Mouse (Mus musculus) G1E-ER4 (cell line): Measurements from ENCODE around the gene Lypd6b. TPM values are rescaled to one million over a fixed set of nuclear protein-coding genes. Genes with fewer than 3 reads are reported as not detected.

Source experiments
- GATA1 ChIP-seq: IDR thresholded peaks from one replicate; pipeline ENCODE4 v1.8.0; 2012; ENCODE audit warnings: low read length, inconsistent platforms
- polyA plus RNA-seq: library from polyadenylated mRNA; stranded (reverse); fragments of >175 nt; gene quantifications from 2 replicates; pipeline ENCODE4 v1.2.3, GENCODE M21; 2012

The Lypd6b gene
- polyA plus RNA-seq, 1 experiment: not detected

- no peak for TF ChIP-seq GATA1
Measured at GRCm38 (mm10) chr2:49753062-49753461, 34.4 kb upstream of the Lypd6b start.

DNA sequence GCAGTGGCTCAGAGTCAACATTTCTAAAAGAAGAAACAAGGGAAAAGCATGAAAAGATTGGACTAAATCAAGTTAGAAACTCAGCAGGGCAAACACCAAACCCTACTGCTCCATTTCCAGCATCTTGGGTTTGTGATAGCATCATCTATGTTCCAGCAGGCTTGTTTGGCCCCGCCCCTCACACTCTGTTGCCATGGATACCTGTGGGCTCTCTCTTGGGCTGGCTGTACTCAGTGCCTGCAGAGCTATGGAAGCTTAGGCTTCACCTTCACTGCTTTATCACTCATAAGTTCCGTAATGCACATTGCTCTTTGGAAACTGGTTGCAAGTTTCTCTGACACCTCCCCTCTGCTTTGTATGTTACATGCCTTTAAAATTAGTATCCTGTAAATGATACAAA is 32.4 kb upstream of the Lypd6b start:
- no peak for TF ChIP-seq GATA1

DNA sequence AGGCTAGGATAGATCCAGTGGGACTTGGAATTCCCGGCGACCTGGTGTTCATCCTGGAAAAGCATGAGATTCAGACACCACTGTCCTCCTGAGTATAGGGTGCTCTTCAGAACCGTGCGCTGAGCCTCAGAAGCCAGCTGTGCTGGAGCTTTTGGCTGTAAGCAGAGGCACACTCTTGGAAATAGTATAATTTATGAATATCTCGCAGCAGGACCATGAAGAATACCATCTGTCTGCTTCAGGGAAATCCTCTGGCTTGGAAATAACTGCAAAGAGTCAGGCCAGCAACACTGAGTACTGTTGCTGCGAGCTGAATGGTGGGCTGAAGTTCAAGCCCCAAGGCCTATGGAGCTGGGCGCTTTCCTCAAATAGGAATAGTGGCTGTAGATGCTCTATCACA is 29.9 kb upstream of the Lypd6b start:
- TF ChIP-seq GATA1: no peak

DNA sequence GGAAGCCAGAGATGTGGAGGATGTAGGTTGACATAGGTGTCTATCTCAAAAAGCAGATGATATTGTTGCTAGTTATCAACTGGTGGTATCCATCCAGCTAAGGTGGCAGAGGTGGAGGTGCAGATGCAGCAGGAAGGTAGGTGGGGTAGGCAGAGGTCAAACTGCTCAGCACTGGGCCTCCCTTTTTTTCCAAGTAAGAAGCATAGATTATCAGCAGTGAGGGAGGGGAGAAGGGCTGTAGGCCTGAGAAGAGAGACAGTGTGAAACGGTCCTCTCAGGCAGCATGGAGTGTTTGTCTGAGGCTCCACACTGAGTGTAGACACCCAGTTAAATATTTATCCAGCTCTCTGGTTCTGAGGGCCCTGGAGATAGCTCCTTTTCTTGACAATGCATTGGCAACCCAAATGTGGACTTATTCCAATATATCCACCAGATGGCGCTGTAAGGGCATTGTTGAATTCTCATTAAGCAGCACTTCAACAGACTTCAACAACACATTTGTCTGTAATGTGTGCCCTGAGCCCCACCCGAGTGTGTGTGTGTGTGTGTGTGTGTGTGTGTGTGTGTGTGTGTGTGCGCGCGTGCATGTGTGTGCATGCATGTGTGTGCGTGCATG is 23.0 kb upstream of the Lypd6b start:
- TF ChIP-seq GATA1: no peak

- TF ChIP-seq GATA1: no peak
Measured at GRCm38 (mm10) chr2:49768916-49769315, 18.6 kb upstream of the Lypd6b start.

GRCm38 (mm10) chr2:49770440-49770839 is 17.0 kb upstream of the Lypd6b start:
- TF ChIP-seq GATA1: no peak

DNA sequence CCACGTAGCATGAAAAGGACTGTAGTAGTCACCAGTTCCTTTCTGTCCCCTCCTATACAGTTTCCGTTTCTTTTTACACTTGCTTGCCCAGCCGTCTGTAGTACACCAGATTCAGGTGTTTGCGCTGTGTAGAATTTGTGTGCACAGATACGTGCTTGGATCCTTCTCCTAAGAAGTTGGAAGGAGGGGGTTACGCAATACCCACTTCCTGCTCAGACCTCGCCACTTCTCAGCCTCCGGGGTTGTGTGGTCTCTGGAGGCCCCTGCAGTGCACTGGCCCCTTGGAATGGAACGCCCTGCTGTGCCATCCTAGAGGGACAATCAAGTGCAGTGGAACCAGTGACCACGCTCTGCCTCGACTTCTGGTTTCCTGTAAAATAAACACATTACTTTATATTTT is 16.3 kb upstream of the Lypd6b start:
- TF ChIP-seq GATA1: no peak

DNA sequence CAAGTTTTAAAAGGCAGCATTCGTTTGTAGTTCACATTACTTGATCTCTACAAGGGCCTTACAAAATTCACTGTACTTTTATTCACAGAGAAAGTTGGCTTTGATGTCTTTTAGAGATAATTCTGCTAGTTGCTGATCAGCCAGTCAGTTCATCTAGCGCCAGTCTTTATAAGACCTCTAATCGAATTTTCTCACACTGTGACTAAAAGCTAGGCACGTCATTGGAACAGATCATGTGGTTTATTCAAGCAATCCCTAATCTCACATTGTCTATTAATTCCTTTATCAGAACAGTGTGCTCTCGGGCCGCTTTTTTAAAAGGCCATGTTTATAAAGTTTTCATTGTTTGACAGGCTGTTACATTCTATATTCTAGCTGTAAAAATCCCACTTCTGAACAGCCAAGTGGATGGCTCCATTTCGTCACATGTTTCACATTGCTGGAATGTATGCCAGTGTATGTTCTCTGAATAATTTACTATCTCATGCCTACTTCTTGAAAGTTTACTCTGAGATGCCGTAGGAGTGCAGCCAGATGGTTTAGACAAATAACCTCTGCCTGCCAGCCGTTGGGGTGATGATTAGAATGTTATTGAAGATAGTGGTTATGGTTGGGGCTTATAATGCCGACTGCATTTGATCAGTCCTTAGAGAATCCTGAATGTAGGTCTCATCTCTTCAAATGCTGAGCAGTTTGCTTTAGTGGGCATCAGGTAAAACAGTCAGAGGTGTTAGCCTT is 14.1 kb upstream of the Lypd6b start:
- no peak for TF ChIP-seq GATA1

GRCm38 (mm10) chr2:49774180-49774579 is 13.3 kb upstream of the Lypd6b start:
- TF ChIP-seq GATA1: no peak

DNA sequence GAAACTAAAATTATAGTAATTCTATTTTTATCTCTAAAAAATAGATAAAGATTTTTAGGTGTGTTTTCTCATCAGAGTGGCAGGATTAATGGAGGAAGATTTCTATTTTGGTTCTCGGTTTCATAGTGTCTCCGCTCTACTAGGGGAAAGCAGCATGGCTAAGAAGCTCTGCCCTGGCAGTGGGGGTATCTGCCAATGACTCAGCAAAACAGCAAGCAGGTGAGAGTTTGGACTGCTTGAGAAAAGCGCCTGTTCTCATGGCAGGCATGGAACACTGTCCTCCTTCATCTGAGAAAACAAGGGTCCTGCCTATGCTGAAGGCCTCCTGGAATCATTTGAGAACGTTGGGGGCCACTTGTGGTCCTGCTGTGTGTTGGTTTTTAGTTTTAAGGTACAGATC is 12.3 kb upstream of the Lypd6b start:
- no peak for TF ChIP-seq GATA1

- TF ChIP-seq GATA1: no peak
Measured at GRCm38 (mm10) chr2:49775735-49776134, 11.8 kb upstream of the Lypd6b start.

DNA sequence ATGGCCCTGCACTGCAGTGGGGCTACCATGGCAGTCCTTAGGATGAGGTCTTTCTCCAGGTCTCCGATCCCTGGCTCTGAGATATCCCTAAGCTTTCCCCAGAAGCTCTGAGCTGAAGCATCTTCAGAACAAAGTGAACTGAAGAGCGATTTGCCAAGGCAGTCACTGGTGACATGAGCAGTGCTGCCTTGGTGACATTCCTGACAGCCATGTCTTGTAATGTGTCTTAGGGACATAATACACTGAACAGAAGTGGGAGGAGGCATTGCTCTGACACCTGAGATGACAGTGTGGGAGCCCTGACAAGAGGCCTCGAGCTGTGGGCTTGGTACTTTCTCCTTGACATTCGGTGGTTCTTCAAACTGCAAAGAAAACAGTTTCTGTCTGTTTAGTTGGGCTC is 11.1 kb upstream of the Lypd6b start:
- TF ChIP-seq GATA1: no peak

DNA sequence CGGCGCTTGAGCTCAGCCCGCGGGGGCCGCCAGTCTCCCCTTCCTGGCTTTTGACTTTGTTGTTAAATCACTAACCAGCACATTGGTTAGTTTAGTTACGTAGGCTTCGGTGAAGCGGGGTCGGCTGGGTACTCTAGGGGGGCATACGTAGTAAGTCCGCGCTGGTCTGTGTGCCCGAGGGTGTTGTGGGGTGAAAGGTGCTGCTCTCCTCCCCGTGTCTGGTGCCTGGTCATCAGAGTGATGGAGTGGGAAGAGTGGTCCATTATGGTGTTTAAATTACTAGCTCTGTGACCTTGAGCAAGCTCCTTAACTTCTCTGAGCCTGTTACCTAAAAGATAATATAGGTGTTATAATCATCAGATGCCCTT is 547 bp downstream of the Lypd6b start:
- TF ChIP-seq GATA1: no peak

DNA sequence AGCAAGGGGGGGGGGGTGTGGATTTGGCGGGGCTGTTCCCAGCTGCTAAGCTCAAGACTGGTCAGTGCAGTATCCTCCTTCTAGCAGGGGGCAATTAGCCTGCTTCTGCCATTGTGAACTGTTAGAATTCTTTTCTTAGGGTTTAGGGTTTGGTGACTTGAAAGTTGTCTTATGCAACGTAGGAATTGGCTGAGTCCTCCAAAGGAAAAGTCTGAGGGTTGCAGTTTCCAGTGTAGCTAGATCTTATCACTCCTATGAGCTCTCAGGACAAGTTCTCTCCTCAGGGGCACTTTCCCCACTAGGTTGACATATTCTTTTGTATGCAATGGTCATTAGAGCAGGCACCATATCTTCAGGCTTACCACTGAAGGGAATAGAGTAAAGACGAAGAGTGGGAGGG is 1.2 kb downstream of the Lypd6b start:
- no peak for TF ChIP-seq GATA1

GRCm38 (mm10) chr2:49789078-49789477 is 1.6 kb downstream of the Lypd6b start:
- no peak for TF ChIP-seq GATA1

DNA sequence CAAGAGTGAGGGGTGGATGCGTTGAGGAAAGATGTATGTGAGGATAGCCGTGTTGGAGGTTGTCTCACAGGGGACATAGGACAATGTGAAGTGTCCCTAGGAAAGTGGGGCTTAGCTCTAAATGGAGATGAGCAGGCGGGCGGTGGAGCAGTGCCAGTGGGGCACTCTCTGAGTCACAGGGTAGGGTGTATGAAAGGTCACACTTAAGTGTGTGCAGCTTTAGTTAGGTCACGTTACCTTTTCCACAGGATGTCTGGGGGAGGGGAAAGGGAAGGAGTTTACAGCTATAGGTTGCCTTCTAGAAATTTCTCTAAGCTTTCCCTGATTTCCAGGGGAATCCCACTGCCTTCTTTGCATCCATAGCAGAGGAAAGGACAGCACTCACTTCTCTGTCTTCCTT is 2.0 kb downstream of the Lypd6b start:
- TF ChIP-seq GATA1: no peak

GRCm38 (mm10) chr2:49797444-49798143 is 10.1 kb downstream of the Lypd6b start:
- TF ChIP-seq GATA1: no peak
